Mouse (Mus musculus) forebrain, embryonic 14.5 days (tissue): ENCODE results near the gene Ksr1. TPM values are rescaled to one million over a fixed set of nuclear protein-coding genes. Genes with fewer than 3 reads are reported as not detected.
"Not testable (repeated sequence)": the region's sequence is repeated elsewhere in the genome, so short reads cannot be mapped to it uniquely, and the experiment has no call there.

Source experiments
- ATAC-seq: fragments of 200-750 bp; cut with Nextera tagmentation; 2 replicates; pipeline ENCODE4 v1.8.0; 2017; ENCODE audit warnings: mild to moderate bottlenecking, moderate library complexity
- DNase-seq: peaks from one replicate; pipeline ENCODE4 v3.0.0-alpha.2; 2015; ENCODE audit warnings: low spot score
- H3K27ac ChIP-seq: fragments of 300-500 bp; sonication (generic); 2 replicates; pipeline ENCODE4 v1.5.1; 2014; ENCODE audit warnings: low read depth, mild to moderate bottlenecking, control low read depth, low read length, moderate library complexity
- H3K27me3 ChIP-seq: fragments of 300-500 bp; sonication (generic); replicated peaks from 2 replicates; pipeline ENCODE4 v1.6.1; 2014; ENCODE audit warnings: low read length, control low read depth, mixed read lengths; ENCODE audit not compliant: control insufficient read depth, insufficient read depth
- H3K36me3 ChIP-seq: fragments of 300-500 bp; sonication (generic); 2 replicates; pipeline ENCODE4 v1.6.1; 2014; ENCODE audit warnings: low read length, control low read depth; ENCODE audit not compliant: control insufficient read depth, insufficient read depth
- H3K4me1 ChIP-seq: fragments of 300-500 bp; sonication (generic); 2 replicates; pipeline ENCODE4 v1.6.1; 2014; ENCODE audit warnings: antibody characterized with exemption, low read length, control low read depth; ENCODE audit not compliant: control insufficient read depth, insufficient read depth
- H3K4me2 ChIP-seq: fragments of 300-500 bp; sonication (generic); 2 replicates; pipeline ENCODE4 v1.6.1; 2014; ENCODE audit warnings: mild to moderate bottlenecking, control low read depth, low read length
- H3K4me3 ChIP-seq: fragments of 300-500 bp; sonication (generic); 2 replicates; pipeline ENCODE4 v1.5.1; 2014; ENCODE audit warnings: low read depth, low read length, control low read depth
- H3K9ac ChIP-seq: fragments of 300-500 bp; sonication (generic); 2 replicates; pipeline ENCODE4 v1.6.1; 2014; ENCODE audit warnings: mild to moderate bottlenecking, low read length, control low read depth, moderate library complexity
- H3K9me3 ChIP-seq: fragments of 300-500 bp; sonication (generic); replicated peaks from 2 replicates; pipeline ENCODE4 v1.6.1; 2016; ENCODE audit warnings: low read length, control low read depth, mixed read lengths; ENCODE audit not compliant: control insufficient read depth
- WGBS: fragments of 180-500 bp; shearing (Covaris S2); extraction: QIAGEN DNeasy Blood & Tissue Kit; methylation state at CpG from one replicate; pipeline ENCODE4 v1.1.7; 2014; 5-methylcytosine and 5-hydroxymethylcytosine counted together
- polyA plus RNA-seq: library from polyadenylated mRNA; unstranded; fragments of >200 nt; fragmentation: Nextera tagmentation; extraction: Ambion mirVana; gene quantifications from 2 replicates; pipeline ENCODE4 v1.2.1, GENCODE M21; 2014

The Ksr1 gene
- polyA plus RNA-seq, 1 experiment from 2014 or later = 4.7 TPM

DNA sequence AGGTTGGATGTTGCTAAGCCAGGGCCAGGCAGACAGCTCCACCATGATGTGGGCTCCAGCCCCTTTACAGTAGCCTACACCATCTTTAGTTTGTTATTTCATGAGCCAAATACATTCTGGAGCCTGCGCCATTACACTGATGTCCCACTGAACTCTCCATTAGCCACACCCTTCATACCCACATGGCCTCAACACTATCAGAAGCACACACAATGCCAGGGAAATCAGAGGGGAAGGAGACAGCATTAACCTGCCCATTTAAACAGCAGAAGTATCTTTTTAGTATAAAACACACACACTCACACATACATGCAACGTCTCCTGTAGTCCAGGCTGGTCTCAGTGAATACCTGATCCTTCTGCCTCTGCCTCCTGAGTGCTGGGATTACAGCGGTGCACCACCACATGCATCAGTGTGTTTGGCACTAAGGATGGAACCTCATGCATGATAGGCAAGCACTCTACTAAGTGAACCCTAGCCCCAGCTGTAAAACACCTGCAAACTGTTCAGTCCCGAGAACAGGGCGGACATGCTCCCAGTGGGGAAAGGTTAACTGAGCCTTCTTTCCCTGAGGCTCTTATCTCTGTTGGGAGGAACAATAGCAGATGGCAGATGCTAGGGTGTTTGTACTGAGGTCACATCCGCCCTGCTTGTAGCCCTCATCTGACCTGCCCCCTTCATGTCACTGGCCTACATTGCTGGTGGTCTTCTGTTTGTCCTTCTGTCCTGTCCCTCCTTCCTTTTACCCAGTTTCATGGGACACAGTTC is 138.0 kb downstream of the Ksr1 start:
- ATAC-seq = no peak
- Histone ChIP-seq H3K36me3 (no peaks in the 10 kb centered on the region), H3K27ac (no peak overlapping the region), H3K9me3 (no peaks in the 10 kb centered on the region), H3K27me3 (no peaks in the 10 kb centered on the region), H3K4me3 (no peak overlapping the region), H3K4me1 (no peaks in the 10 kb centered on the region), H3K4me2 (no peak overlapping the region), H3K9ac (no peak overlapping the region)
- DNase-seq = no peak
- WGBS = 86% methylated on average over 6 of the region's 6 CpGs

DNA sequence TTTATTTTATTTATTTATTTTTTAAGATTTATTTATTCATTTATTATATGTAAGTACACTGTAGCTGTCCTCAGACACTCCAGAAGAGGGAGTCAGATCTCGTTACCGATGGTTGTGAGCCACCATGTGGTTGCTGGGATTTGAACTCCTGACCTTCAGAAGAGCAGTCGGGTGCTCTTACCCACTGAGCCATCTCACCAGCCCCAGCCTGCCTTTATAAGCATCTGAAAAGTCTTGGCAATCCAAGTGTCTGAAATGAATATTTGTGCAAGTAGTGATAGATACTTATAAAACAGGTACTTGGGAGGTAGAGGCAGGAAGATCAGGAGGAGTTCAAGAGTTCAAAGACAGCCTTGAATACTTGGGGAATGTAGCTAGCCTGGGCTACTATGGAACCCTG is 138.9 kb downstream of the Ksr1 start:
- ATAC-seq, H3K4me1 ChIP-seq, H3K36me3 ChIP-seq, DNase-seq, H3K4me2 ChIP-seq, H3K27me3 ChIP-seq, H3K9ac ChIP-seq, H3K4me3 ChIP-seq, H3K27ac ChIP-seq, H3K9me3 ChIP-seq: not testable (repeated sequence)
- WGBS = 80% methylated on average over 3 of the region's 3 CpGs

- no peak overlapping the region for H3K27ac ChIP-seq
- no peak overlapping the region for H3K9ac ChIP-seq
- 68% methylated on average over 5 of the region's 5 CpGs for WGBS
- ATAC-seq (no peak), DNase-seq (no peak)
- H3K4me2 ChIP-seq = no peak overlapping the region
- H3K27me3 ChIP-seq = no peaks in the 10 kb centered on the region
- H3K36me3 ChIP-seq = no peaks in the 10 kb centered on the region
- H3K4me1 ChIP-seq = no peaks in the 10 kb centered on the region
- no peak overlapping the region for H3K4me3 ChIP-seq
- H3K9me3 ChIP-seq = no peaks in the 10 kb centered on the region
These were observed 139.8 kb downstream of the Ksr1 start for GRCm38 (mm10) chr11:79006417-79006816.

- ATAC-seq (no peak), DNase-seq (no peak)
- Histone ChIP-seq H3K9ac (no peak overlapping the region), H3K27ac (no peak overlapping the region), H3K9me3 (no peaks in the 10 kb centered on the region), H3K27me3 (no peaks in the 10 kb centered on the region), H3K4me3 (no peak overlapping the region), H3K4me2 (no peak overlapping the region), H3K4me1 (no peaks in the 10 kb centered on the region), H3K36me3 (no peaks in the 10 kb centered on the region)
- 91% methylated on average over 14 of the region's 14 CpGs for WGBS
These were observed 140.4 kb downstream of the Ksr1 start for GRCm38 (mm10) chr11:79005578-79006394.

DNA sequence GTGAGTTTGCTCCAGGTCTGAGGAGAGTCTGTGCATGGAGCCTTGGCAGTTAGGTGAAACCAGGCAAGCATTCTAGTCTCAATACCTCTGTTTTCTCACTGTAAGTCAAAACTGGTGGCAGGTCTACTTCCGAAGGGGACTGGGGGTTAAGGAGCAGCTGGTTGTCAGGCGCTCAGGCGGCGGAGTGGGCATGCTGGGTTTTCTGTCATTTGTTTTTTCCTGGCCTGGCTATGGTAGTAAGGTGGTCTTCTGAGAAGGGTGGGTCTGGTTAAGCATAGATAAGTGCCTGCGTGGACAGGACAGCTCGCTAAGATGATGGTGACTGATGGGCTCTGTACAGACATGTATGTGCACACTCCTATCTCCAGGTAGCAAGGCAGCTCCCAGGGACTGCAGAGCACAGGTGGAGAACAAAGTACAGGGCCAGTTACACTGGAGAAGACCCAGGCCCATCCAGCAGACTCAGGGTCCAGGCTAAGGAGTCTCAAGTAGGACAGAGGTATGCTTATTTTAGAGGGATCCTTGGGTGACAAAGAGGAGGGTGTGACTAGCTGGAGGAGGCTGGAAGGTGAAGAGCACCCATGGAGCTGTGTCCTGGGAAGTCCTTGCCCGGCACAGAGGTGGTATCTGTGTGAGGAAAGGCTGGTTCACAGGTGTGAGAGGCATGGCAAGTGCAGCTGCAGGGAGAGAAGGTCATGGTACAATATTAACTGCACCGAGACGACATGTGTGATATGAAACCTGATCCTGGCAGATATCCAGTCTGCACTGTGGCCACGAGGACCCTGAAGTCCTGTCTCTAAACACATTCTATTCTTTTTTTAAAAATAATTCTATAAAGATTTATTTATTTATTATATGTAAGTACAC is 142.2 kb downstream of the Ksr1 start:
- no peaks in the 10 kb centered on the region for H3K4me1 ChIP-seq
- WGBS = 90% methylated on average over 10 of the region's 10 CpGs
- no peaks in the 10 kb centered on the region for H3K9me3 ChIP-seq
- ATAC-seq (no peak), DNase-seq (no peak)
- H3K9ac ChIP-seq = no peak overlapping the region
- no peaks in the 10 kb centered on the region for H3K36me3 ChIP-seq
- H3K27me3 ChIP-seq = no peaks in the 10 kb centered on the region
- no peak overlapping the region for H3K4me2 ChIP-seq
- H3K4me3 ChIP-seq = no peak overlapping the region
- no peak overlapping the region for H3K27ac ChIP-seq

DNA sequence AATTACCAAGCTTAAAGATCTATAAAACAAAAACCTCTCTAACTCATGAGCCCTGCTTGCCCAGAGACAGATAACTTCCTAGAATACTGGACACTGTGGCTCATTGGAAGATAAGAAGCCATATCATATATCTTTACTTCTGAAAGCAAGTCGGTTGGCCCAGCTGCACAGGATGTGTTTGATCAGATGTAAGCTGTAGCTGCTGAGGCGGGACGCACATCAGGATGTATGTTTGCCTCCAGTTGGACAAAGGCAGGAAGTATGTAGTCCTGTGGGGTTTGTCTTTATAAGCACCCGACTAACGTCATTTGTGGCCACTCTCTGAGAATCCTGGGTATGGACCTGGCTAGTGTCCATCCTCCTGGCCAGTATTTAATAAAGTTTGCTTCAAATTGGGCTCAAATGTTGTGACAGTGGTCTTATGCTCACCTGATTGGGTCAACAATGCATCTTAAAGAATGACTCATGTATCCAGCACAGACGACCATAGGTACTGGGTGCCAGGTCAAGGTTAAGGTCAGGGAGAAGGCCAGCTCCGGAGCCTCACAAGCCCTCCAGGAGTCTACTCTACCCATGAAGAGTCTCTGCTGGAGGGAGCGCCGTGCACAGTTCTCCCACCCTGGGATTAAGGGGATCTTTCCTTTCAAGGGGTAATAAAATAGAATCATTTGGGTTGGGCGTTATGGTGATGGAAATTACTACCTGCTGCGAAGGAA is 143.0 kb downstream of the Ksr1 start:
- 86% methylated on average over 11 of the region's 11 CpGs for WGBS

GRCm38 (mm10) chr11:79002551-79002951 is 143.7 kb downstream of the Ksr1 start:
- DNase-seq (no peak), ATAC-seq (no peak)
- 82% methylated on average over 5 of the region's 5 CpGs for WGBS
- Histone ChIP-seq H3K36me3 (no peaks in the 10 kb centered on the region), H3K27me3 (no peaks in the 10 kb centered on the region), H3K9ac (no peak overlapping the region), H3K27ac (no peak overlapping the region), H3K9me3 (no peaks in the 10 kb centered on the region), H3K4me2 (no peak overlapping the region), H3K4me3 (no peak overlapping the region), H3K4me1 (no peaks in the 10 kb centered on the region)

More for the DNA sequence above, 143.0 kb downstream of the Ksr1 start:
- H3K9ac ChIP-seq = no peak overlapping the region
- no peaks in the 10 kb centered on the region for H3K36me3 ChIP-seq
- H3K4me2 ChIP-seq = no peak overlapping the region
- DNase-seq (no peak), ATAC-seq (no peak)
- no peaks in the 10 kb centered on the region for H3K27me3 ChIP-seq
- no peak overlapping the region for H3K4me3 ChIP-seq
- no peak overlapping the region for H3K27ac ChIP-seq
- H3K4me1 ChIP-seq = no peaks in the 10 kb centered on the region
- H3K9me3 ChIP-seq = no peaks in the 10 kb centered on the region

DNA sequence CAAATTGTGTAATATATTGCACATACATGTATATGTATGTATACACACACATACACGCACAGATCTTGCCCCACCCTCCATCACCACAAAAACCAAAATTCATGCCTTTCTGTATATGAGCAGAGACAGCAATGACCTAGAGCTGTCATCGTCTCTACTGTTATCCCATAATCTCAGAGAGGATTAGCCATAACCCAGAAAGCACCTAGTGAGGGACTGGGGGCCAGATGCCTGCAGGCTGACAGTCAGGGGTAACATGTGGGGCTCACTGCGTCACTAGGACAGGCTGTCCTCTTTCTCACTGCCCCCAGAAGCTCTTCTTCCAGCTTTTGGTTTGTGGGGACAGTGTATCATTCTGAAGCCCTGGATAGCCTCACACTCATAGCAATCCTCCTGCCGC is 144.3 kb downstream of the Ksr1 start:
- WGBS = 86% methylated on average over 4 of the region's 4 CpGs
- no peaks in the 10 kb centered on the region for H3K9me3 ChIP-seq
- H3K4me3 ChIP-seq = no peak overlapping the region
- ATAC-seq (no peak), DNase-seq (no peak)
- no peaks in the 10 kb centered on the region for H3K27me3 ChIP-seq
- H3K9ac ChIP-seq = no peak overlapping the region
- H3K4me1 ChIP-seq = no peaks in the 10 kb centered on the region
- no peak overlapping the region for H3K4me2 ChIP-seq
- no peaks in the 10 kb centered on the region for H3K36me3 ChIP-seq
- no peak overlapping the region for H3K27ac ChIP-seq
